ENCODE assay signal across 12 mouse cellular contexts in genomic region chr8:111031572-111031971, GRCm38 (mm10). TPM values are rescaled to one million over a fixed set of nuclear protein-coding genes. Genes with fewer than 3 reads are reported as not detected.
DNase-seq lines count a peak whose midpoint lies in the region; ATAC-seq and TF ChIP-seq lines count a peak whose summit lies in the region.
"Had no signal": no experiment of that assay in that cellular context is flagged by ENCODE, and none has a peak within 500 bp of the region (broad histone marks: within the 10 kb centered on the region; RNA-seq: fewer than 3 reads in every experiment).

Gene Ddx19b (minus strand): TSS chr8:111031751.

- 0 out of 2 replicates have a peak, but pooled peaks cover 2% of the 10 kb centered on the region for H3K79me2 ChIP-seq in heart, adult 2 months (replicated peaks; ENCODE audit: control insufficient read depth, insufficient read depth, low read length)

- H3K4me3 ChIP-seq in heart, adult 2 months: no peak within 1 kb of the TSS
- H3K4me3 ChIP-seq in kidney, embryonic 14.5 days (ENCODE audit: low read length): no peak within 1 kb of the TSS
- H3K4me3 ChIP-seq: embryonic facial prominence, embryonic 15.5 days had no signal

- no peak for TF ChIP-seq POLR2A in heart, adult 2 months (IDR thresholded peaks at IDR 0.05; ENCODE audit: insufficient read depth, low read depth, low read length)

- H3K36me3 ChIP-seq in heart, adult 2 months (ENCODE audit: control insufficient read depth, insufficient read depth, low read length): peaks cover 5% of the 10 kb centered on the region; the same call in 1 of the 2 replicates
- H3K36me3 ChIP-seq in kidney, embryonic 14.5 days (ENCODE audit: control insufficient read depth, insufficient read depth, low read length): peaks cover 6% of the 10 kb centered on the region

- TF ChIP-seq CTCF in heart, adult 2 months (IDR thresholded peaks at IDR 0.05): no peak

- H3K9me3 ChIP-seq in kidney, embryonic 14.5 days (ENCODE audit: control insufficient read depth, low read length): no peaks in the 10 kb centered on the region
- H3K9me3 ChIP-seq: embryonic facial prominence, embryonic 15.5 days had no signal

- 93% methylated on average over 19 of the region's 19 CpGs for WGBS in heart, adult 2 months
- 95% methylated on average over 19 of the region's 19 CpGs for WGBS in kidney, embryonic 14.5 days

- no peak for TF ChIP-seq EP300 in heart, adult 2 months (IDR thresholded peaks at IDR 0.05; ENCODE audit: insufficient read depth, low read depth, low read length)

- H3K4me1 ChIP-seq in heart, adult 2 months (ENCODE audit: control insufficient read depth, insufficient read depth, low read length): peaks cover 5% of the 10 kb centered on the region
- peaks cover 17% of the 10 kb centered on the region for H3K4me1 ChIP-seq in kidney, embryonic 14.5 days (ENCODE audit: control insufficient read depth, insufficient read depth, low read length)

- DNase-seq in heart, adult 2 months: no peak
- DNase-seq in heart, adult 9 months (ENCODE audit: low spot score in 2 of 2): no peak
- DNase-seq in ES-CJ7 (ENCODE audit: low read depth, low spot score): peak; percentile 80
- DNase-seq in adrenal gland, postnatal 36 days: no peak
- no peak for DNase-seq in layer of hippocampus, postnatal 25 days (ENCODE audit: extremely low spot score in 1 of 2, low spot score in 1 of 2)
- DNase-seq in cerebellum, postnatal 4 days (ENCODE audit: low spot score in 2 of 2): no peak
- DNase-seq: kidney, postnatal 14 days; lung, adult 2 months; midbrain, embryonic 14.5 days had no signal

- H3K27ac ChIP-seq in heart, adult 2 months: no peak within 1 kb of the TSS
- no peak within 1 kb of the TSS for H3K27ac ChIP-seq in kidney, embryonic 14.5 days (ENCODE audit: low read depth, low read length)
- H3K27ac ChIP-seq: embryonic facial prominence, embryonic 15.5 days had no signal

- no peak within 1 kb of the TSS for H3K4me2 ChIP-seq in kidney, embryonic 14.5 days (replicated peaks; ENCODE audit: low read depth, low read length)
- H3K4me2 ChIP-seq: embryonic facial prominence, embryonic 15.5 days had no signal

- no peak within 1 kb of the TSS for H3K9ac ChIP-seq in heart, adult 2 months (ENCODE audit: low read depth, low read length)
- no peak within 1 kb of the TSS for H3K9ac ChIP-seq in kidney, embryonic 14.5 days (ENCODE audit: low read depth, low read length)
- H3K9ac ChIP-seq: embryonic facial prominence, embryonic 15.5 days had no signal

- intact Hi-C loops in heart, adult 2 months (cut with DNase I): no loop called here

- H3K27me3 ChIP-seq in heart, adult 2 months (ENCODE audit: control insufficient read depth, insufficient read depth, low read length): no peaks in the 10 kb centered on the region
- peaks cover 3% of the 10 kb centered on the region; the same call in 1 of the 2 replicates for H3K27me3 ChIP-seq in kidney, embryonic 14.5 days (ENCODE audit: control insufficient read depth, insufficient read depth, low read length)
- H3K27me3 ChIP-seq: embryonic facial prominence, embryonic 15.5 days had no signal

- no peak for ATAC-seq in kidney, embryonic 14.5 days (ENCODE audit: low FRiP score, low TSS enrichment)
- no peak for ATAC-seq in megakaryocyte progenitor cell, adult 5-6 weeks (replicated peaks; ENCODE audit: poor library complexity)

RNA-seq across cellular contexts. Expression of gene Ddx19b, which starts in this region (rescaled TPM):
- 10 to 100 TPM; 10.3 TPM for total RNA-seq in heart, adult 2 months (2021)
- 3.2 and 6.2 TPM in 2 replicates for polyA plus RNA-seq in heart, adult 2 months (2012; rRNA removed)
- 10 to 100 TPM; 11.8 to 12.5 TPM for total RNA-seq in adrenal gland, postnatal 36 days (2021)
- total RNA-seq in layer of hippocampus, postnatal 25 days (2021): 10 to 100 TPM; 20.4 to 22.2 TPM
- polyA plus RNA-seq in kidney, embryonic 14.5 days (2014; fragmentation: Nextera tagmentation; extraction: Ambion mirVana): 2.3 and 6.7 TPM in 2 replicates
- total RNA-seq in megakaryocyte progenitor cell, adult 5-6 weeks (2015): 5.8 and 7.0 TPM in 2 replicates
- total RNA-seq in megakaryocyte progenitor cell, adult 5-6 weeks (2017): 14.0 and 14.9 TPM in 2 replicates
